Mouse (Mus musculus): Measurements from ENCODE around the gene Raver1. TPM values are rescaled to one million over a fixed set of nuclear protein-coding genes. Genes with fewer than 3 reads are reported as not detected.

The Raver1 gene
- polyA plus RNA-seq (2011; ENCODE audit: insufficient read depth, insufficient read length, low replicate concordance, missing spikeins): 9.6 and 20.5 TPM in 2 replicates

DNA sequence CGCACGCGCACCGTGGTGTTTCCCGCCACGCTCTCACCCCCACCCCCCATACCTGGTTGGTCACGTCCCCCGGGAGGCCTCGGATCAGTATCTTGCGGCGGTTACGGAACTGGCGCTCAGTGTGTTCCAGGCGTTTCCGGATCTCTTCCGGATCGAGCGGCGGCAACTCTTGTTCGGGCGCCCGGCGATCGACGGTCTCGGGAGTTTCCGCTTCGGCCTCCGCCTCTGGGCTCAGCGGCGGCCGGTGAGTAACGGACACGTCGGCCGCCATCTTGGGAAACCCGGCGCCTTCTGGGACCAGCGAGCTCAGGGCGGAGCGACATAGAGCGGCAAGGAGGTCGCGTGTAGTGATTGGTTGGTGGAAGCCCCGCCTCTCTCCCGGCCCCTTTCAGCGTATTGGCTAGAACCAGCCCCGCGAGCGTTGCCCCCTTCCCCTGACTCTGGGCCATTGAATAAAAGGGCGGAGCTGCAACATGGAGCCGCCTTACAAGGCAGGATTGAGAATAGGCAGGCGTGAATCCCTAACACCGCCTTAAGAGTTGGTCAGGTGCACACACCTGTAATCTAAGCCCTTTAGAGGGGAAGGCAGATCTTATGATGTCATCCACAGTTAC, at the start of gene Raver1, which contains the start of gene Gm38431:
Raver1 (minus strand) TSS at position 302 of the 614 bp plus-strand sequence.
Gm38431 (minus strand) TSS at position 291 of the 614 bp plus-strand sequence.
- H3K4me1 ChIP-seq (ENCODE audit: control insufficient read depth, insufficient read depth, low read length): peaks cover 2% of the 10 kb centered on the region; the same call in 1 of the 2 replicates

DNA sequence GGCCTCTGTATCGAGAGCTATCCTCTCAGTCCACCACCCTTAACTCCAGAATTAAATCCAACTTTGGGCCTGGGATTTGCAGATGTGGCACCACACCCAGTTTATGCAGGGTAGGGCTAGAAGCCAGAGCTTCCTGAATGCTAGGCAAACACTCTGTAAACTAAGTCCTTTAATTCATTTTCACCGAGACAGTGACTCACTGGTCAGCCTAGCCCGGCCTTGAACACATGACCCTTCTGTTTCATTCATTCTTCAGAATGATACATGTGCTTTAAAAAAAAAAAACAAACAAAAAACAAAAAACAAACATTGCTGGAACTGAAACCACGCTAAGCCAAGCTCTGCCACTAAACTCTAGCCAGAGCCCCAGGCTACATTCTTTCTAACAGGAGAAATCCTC, 46.6 kb upstream of the Raver1 start:
- Histone ChIP-seq H3K4me1 (ENCODE audit: control insufficient read depth, insufficient read depth, low read length) (peaks cover 2% of the 10 kb centered on the region), H3K4me3 (replicated peaks; ENCODE audit: control insufficient read depth, low read depth, low read length) (no peak overlapping the region), H3K27ac (ENCODE audit: control insufficient read depth, insufficient read depth, low read depth, low read length, poor library complexity) (no peak overlapping the region)
- 83% methylated on average over 4 of the region's 4 CpGs for WGBS
- TF ChIP-seq POLR2A (IDR thresholded peaks at IDR 0.05; ENCODE audit: borderline replicate concordance, control insufficient read depth, low read depth, low read length): no peak
- no peak for TF ChIP-seq CTCF (IDR thresholded peaks at IDR 0.05; ENCODE audit: control insufficient read depth, insufficient read depth, low read length)

More for the DNA sequence above, at the start of gene Raver1, which contains the start of gene Gm38431:
- 0% methylated on average over 54 of the region's 54 CpGs for WGBS
- Histone ChIP-seq H3K4me3 (replicated peaks; ENCODE audit: control insufficient read depth, low read depth, low read length) (peak within 1 kb of the TSS; percentile 80), H3K27ac (ENCODE audit: control insufficient read depth, insufficient read depth, low read depth, low read length, poor library complexity) (peak within 1 kb of the TSS; percentile 86)
- 0 out of 2 replicates have a peak, but pooled peaks have one; percentile 3 for TF ChIP-seq CTCF (IDR thresholded peaks at IDR 0.05; ENCODE audit: control insufficient read depth, insufficient read depth, low read length)
- peak; percentile 87 for TF ChIP-seq POLR2A (IDR thresholded peaks at IDR 0.05; ENCODE audit: borderline replicate concordance, control insufficient read depth, low read depth, low read length)

DNA sequence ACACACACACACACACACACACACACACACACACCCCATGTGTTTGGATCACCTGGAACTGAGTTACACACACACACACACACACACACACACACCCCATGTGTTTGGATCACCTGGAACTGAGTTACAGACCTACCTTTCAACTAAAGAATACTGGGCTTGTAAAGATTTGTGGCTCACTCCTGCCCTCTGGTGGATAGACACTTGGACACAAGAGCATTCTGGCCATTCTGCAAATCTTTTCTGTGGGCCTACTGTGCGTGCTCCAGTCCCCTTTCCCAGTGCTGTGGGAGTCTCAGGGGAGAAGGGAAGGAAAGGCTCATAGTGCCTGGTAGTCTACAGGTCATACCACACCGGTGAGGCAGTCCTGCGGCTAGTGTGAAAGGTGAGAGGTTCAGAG, 45.4 kb upstream of the Raver1 start:
- H3K4me3 ChIP-seq (replicated peaks; ENCODE audit: control insufficient read depth, low read depth, low read length): no peak overlapping the region
- H3K27ac ChIP-seq (ENCODE audit: control insufficient read depth, insufficient read depth, low read depth, low read length, poor library complexity): no peak overlapping the region
- TF ChIP-seq CTCF (IDR thresholded peaks at IDR 0.05; ENCODE audit: control insufficient read depth, insufficient read depth, low read length) (peak; percentile 58), POLR2A (IDR thresholded peaks at IDR 0.05; ENCODE audit: borderline replicate concordance, control insufficient read depth, low read depth, low read length) (no peak)
- H3K4me1 ChIP-seq (ENCODE audit: control insufficient read depth, insufficient read depth, low read length): peaks cover 2% of the 10 kb centered on the region
- 55% methylated on average over 3 of the region's 3 CpGs for WGBS

DNA sequence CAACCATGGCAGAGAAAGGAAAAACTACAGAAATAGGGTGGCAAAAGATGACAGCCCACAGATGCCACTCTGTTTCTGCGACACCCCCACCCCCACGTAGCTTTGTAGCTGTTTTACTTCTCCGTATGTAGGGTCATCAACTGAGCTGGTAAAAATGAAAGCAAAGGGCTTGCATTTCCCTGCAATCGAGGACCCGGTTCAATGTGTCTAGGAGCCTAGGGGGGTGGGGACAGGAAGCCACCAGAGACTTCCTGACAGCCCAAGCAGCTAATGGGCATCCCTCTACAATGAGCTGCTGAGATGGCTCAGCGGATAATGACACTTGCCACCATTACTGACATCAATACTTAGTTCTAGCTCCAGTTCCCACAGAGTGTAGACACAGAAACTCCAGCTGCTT, 44.6 kb upstream of the Raver1 start:
- H3K4me1 ChIP-seq (ENCODE audit: control insufficient read depth, insufficient read depth, low read length): peaks cover 2% of the 10 kb centered on the region
- no peak overlapping the region for H3K27ac ChIP-seq (ENCODE audit: control insufficient read depth, insufficient read depth, low read depth, low read length, poor library complexity)
- no peak for TF ChIP-seq CTCF (IDR thresholded peaks at IDR 0.05; ENCODE audit: control insufficient read depth, insufficient read depth, low read length)
- no peak for TF ChIP-seq POLR2A (IDR thresholded peaks at IDR 0.05; ENCODE audit: borderline replicate concordance, control insufficient read depth, low read depth, low read length)
- WGBS: 8% methylated on average over 6 of the region's 6 CpGs
- no peak overlapping the region for H3K4me3 ChIP-seq (replicated peaks; ENCODE audit: control insufficient read depth, low read depth, low read length)

- WGBS: 20% methylated on average over 1 of the region's 1 CpGs
- peaks cover 2% of the 10 kb centered on the region for H3K4me1 ChIP-seq (ENCODE audit: control insufficient read depth, insufficient read depth, low read length)
- no peak for TF ChIP-seq POLR2A (IDR thresholded peaks at IDR 0.05; ENCODE audit: borderline replicate concordance, control insufficient read depth, low read depth, low read length)
- TF ChIP-seq CTCF (IDR thresholded peaks at IDR 0.05; ENCODE audit: control insufficient read depth, insufficient read depth, low read length): no peak
- no peak overlapping the region for H3K4me3 ChIP-seq (replicated peaks; ENCODE audit: control insufficient read depth, low read depth, low read length)
- no peak overlapping the region for H3K27ac ChIP-seq (ENCODE audit: control insufficient read depth, insufficient read depth, low read depth, low read length, poor library complexity)
Measured at GRCm38 (mm10) chr9:21135941-21136381, 44.2 kb upstream of the Raver1 start.

DNA sequence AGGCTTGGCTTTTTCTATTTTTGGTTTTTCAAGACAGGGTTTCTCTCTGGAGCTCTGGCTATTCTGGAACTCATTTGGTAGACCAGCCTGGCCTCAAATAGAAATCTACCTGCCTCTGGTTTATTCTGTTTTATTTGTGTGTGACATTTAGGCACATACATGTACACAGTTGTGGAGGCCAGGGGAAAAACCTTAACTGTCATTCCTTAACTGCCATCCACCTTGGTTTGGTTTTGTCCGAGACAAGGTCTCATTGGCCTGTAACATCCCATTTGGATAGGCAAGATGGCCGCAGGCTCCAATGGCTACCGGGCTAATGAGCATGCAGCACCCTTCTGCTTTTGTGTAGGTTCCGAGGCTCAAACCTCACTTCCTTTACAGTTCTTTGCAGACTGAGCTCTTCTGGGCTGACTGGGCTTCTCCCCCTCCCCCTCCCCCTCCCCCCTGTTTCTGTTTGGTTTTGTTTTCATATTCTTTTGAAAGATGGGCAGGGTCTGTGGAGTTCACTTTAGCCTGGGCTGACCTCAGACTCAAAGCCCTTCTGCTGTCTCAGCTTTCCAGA, 43.6 kb upstream of the Raver1 start:
- Histone ChIP-seq H3K4me1 (ENCODE audit: control insufficient read depth, insufficient read depth, low read length) (peaks cover 2% of the 10 kb centered on the region), H3K4me3 (replicated peaks; ENCODE audit: control insufficient read depth, low read depth, low read length) (no peak overlapping the region), H3K27ac (ENCODE audit: control insufficient read depth, insufficient read depth, low read depth, low read length, poor library complexity) (no peak overlapping the region)
- TF ChIP-seq POLR2A (IDR thresholded peaks at IDR 0.05; ENCODE audit: borderline replicate concordance, control insufficient read depth, low read depth, low read length) (no peak), CTCF (IDR thresholded peaks at IDR 0.05; ENCODE audit: control insufficient read depth, insufficient read depth, low read length) (no peak)
- 51% methylated on average over 4 of the region's 4 CpGs for WGBS

GRCm38 (mm10) chr9:21134595-21135328, 43.0 kb upstream of the Raver1 start:
- 54% methylated on average over 9 of the region's 9 CpGs for WGBS
- no peak for TF ChIP-seq CTCF (IDR thresholded peaks at IDR 0.05; ENCODE audit: control insufficient read depth, insufficient read depth, low read length)
- TF ChIP-seq POLR2A (IDR thresholded peaks at IDR 0.05; ENCODE audit: borderline replicate concordance, control insufficient read depth, low read depth, low read length): no peak
- Histone ChIP-seq H3K4me3 (replicated peaks; ENCODE audit: control insufficient read depth, low read depth, low read length) (no peak overlapping the region), H3K27ac (ENCODE audit: control insufficient read depth, insufficient read depth, low read depth, low read length, poor library complexity) (no peak overlapping the region; the same call in 1 of the 2 replicates), H3K4me1 (ENCODE audit: control insufficient read depth, insufficient read depth, low read length) (peaks cover 2% of the 10 kb centered on the region)
